Mouse (Mus musculus) heart, postnatal 25 days (tissue): ENCODE data around the gene Caps2. TPM values are rescaled to one million over a fixed set of nuclear protein-coding genes. Genes with fewer than 3 reads are reported as not detected.
"Not testable (repeated sequence)": the region's sequence is repeated elsewhere in the genome, so short reads cannot be mapped to it uniquely, and the experiment has no call there.

Experiments used
- DNase-seq: peaks from one replicate; pipeline ENCODE4 v3.0.0; 2022; ENCODE audit warnings: low spot score
- intact Hi-C: fragments of 180-260 bp; cut with DNase I; formaldehyde crosslinking; loops from one replicate; pipeline ENCODE4 v1.15.1; 2025
- total RNA-seq, 2 experiments: library from RNA; stranded (reverse); gene quantifications; 2 replicates each; pipeline ENCODE4 v1.2.3; 2021

Caps2 gene
- total RNA-seq, result not detected

DNA sequence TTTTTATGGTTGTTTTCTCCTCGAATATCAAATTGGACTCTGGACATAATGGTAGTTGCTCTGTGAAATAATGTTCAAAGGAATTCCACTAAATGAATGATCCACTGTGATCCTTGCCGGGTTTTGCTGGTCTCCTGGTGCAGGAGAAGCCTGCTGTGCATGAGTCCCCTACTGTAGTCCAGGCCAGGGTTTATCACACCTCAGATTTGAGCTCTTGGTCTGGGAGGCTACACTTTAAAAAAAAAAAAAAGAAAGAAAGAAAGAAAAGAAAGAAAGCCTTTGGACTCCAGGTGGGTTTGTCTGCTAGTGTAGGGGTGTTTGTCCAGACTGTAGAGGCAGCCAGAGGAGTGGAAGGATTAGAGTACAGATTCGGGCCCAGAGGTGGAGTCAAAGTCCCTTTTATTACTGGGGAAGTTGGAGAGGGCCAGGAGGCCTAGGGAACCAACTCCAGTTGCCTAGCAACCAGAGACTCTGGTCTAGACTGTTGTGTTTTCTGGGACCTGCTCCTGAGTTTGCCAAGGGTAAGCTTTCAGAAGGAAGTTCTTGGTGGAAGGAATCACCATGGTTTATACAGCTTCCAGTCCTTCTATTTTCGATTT is at the start of gene Caps2:
Gene Caps2, plus strand, starts transcription at position 454 of the 599 bp plus-strand sequence.
- intact Hi-C loops, result no loop called here
- DNase-seq, result no peak

DNA sequence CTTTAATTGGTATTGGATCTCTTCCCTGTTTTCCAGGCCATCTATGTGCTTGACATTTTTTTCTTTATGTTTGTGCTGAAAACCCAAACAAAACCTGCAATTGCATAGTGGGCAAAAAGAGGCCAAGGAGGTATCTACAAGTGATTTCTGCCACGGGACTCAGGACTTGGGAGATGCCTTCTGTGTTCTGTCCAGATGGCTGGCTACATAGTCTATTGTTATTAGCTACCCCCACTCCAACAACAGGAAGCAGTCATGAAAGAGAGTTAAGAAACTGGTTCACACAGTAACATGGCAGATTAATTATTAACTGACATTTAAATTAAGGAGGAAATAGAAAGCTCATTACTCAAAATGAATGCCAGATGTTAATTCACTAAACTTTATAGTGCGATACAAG is 38.3 kb upstream of the Caps2 start:
- DNase-seq, intact Hi-C loops: not testable (repeated sequence)

DNA sequence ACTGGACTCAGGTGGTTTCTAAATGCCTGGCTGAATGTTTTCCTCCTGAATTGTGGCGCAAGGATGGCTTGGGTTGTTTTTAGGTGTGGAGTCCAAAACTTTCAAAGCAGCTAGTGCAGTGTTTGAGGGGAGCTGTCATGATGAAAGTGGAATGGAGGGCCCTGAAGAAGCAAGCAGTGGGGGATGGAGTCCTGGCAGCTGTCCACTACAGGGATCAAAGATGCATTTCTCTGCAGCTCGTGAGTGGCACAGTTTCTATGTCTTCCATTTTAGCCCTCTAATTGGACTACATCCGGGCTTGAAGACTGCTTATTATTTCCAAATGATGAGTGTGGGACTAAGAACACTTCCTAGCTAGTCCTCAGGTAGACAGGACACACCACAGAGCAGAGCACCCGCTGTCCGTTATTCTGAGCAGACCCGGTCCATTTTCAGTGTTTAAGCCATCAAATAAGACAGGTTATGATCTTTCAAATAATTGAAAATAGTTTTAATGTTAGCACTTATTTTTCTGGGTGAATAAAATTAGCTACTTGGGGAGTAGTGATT is 35.7 kb upstream of the Caps2 start:
- DNase-seq, intact Hi-C loops: not testable (repeated sequence)

DNA sequence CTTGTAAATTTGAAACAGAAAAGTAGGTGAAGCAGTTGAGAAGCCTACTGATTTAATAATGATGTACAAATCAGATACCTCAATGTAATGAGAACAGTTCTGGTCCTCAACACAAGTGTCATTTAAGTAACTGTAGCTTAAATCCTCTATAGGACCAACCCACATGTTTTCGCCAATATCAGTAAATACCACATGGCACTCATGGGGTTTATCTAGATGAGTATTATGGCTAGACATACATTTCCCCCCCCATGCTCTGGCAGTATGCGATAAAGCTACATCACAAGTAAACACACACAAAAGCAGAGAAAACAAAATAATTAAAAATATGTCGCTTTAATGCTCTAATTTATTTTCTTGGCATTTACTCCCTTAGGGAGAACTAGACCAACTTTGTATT is 31.2 kb upstream of the Caps2 start:
- no peak for DNase-seq
- intact Hi-C loops, result no loop called here

DNA sequence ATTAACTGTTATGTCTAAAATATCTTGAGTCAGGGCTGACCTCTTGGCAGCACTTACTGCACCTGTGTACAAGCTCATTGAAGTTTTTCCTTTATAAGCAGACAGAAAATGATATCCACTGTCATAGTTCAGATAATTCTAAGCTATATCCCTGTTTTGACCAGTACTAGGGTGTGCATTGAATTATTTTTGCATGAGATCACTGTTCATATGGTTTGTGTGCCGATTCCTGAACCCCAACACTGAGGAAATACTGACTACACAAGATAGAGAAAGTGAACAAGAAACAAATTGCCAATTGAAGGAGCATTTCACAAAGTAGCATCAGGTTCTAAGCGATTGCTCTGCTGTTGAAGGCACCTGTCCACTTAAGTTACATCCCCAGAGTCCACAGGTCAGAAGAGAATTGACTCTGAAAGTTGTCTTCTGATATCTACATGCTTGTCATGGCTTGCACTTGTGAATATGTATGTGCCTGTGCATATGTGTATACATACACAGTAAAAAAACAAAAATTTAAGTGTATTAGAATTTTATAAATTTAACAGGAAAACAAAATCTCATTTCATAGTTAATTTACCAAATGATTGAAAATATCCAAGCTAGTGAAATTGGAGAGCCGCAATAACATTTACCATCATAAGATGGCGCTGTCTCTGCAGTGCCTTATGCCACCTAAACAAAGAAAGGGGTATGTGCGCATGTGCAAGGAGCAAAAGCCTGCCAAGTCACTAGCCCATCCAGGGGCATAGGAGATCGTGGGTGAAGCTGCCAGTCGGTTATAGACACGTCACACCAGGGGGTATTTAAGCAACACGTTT is 25.2 kb upstream of the Caps2 start:
- no peak for DNase-seq
- intact Hi-C loops, result loop anchor here (5.0 kb wide), 1 partner anchor 56 kb away; the partner anchor contains the start of gene Glipr1l2

DNA sequence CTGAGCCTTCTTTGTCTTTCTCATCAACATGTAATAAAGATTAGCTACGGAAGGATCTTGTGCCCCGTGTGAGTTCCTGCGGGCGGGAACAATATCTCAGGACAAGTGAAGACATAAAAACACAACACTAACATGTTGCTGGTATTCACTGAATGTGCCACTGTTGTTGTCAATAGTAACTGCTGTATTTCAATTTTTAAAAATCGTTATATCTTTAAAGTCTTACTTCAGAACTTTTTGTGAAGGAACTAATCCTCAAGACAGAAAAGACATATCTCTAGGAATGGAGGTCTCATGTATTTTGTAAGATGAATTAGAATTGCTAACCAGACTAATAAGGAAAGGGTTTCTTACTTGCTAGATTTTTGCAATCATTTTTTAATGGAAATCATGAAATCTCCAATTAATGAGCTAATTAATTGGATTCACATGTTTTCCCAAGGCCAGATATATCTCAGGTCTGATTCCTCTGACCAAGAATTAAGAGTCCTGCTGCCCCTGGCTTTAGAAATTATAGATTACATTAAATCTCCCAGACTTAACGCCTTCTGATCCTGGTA is 24.5 kb upstream of the Caps2 start:
- DNase-seq, result no peak
- intact Hi-C loops, result loop anchor here (5.0 kb wide), 1 partner anchor 57 kb away; the partner anchor contains the start of gene Glipr1l2

DNA sequence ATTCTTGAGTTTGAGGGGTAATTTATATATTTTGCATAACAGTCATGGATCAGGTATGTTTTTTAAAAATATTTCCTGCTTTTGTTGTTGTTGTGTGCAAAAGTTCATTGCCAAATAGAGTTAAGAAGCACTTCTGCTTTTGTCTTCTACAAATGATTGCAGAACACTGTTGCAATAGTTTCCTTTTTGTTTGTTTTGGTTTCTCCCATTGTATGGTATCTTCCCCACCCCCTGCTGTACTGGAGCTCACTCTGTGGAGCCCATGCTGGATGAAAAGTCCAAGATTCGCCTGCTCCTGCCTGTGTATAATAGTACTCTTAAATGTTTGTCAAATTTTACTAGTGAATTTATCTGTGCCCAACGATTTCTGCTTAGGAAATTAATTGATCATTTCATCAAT is 23.6 kb upstream of the Caps2 start:
- intact Hi-C loops, result loop anchor here (5.0 kb wide), 1 partner anchor 58 kb away; the partner anchor contains the start of gene Glipr1l2

DNA sequence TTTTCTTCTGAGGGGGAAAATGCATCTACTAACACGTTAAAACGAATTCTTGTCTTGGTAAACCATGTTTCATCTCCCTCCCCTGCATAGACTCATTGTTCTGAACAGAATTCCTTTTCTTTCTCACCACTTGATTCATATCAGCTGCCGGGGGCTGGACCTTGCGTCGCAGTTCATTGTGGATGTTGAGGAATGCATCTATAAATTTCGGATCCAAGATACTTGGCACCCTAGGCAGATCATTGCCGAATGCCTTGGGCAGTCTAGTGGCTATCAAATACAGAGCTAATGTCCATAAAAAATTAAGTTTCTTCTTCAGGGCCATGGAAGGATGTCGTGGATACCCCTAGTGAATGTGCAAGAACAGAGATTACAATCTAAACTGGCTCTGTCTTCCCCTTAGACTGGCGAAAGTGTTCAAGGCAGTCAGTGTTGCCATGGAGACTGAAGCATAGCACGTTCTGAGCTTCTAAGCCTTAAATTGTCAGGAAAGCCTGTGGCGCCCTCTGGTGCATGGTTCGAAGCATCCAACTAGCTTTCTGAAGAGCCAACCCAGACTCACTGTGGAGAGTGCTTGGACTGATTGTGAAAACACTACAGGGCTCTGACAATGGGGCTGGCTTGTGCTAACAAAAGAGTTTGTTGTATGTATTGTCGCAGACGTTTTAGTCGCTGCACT is 3.4 kb upstream of the Caps2 start, which contains the start of gene Glipr1l3:
Gene Glipr1l3, minus strand, starts transcription at position 446 of the 679 bp plus-strand sequence.
- intact Hi-C loops, DNase-seq: not testable (repeated sequence)

More for the DNA sequence above, 23.6 kb upstream of the Caps2 start:
- DNase-seq, result no peak

DNA sequence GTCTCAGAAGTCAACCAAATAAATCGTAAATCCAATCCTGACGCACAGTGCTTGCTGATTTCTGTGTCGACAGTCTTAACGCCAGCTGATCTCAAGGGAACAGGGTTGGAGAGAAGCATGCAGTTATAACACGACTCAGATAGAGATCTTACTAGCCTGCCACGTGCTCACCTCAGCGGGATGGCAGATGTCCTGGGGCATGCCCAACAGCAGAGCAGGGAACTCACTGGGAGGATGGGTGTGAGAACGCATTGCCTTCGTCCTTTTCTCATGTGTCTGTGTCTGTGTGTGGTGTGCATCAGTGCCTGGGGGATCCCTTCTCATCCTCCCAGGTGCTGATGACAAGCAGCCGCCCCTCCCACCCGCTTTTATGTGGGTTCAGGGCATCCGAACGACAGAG is 13.6 kb downstream of the Caps2 start:
- intact Hi-C loops, DNase-seq: not testable (repeated sequence)

DNA sequence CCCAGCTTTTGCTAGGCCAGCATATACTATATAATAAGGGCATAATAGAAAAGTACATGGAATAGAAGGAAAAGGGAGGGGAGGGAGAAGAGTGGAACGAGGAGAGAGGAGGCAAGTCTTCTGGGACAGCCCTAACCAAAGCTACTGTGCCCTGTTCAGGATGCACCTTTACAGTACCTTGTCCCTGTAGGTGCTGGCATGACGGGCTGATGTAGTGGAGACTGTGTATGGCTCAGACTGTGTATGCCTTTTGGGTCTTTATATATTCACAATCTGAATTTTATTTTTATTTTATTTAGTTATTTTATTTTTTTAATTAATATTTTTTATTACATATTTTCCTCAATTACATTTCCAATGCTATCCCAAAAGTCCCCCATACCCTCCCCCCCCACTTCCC is 30.5 kb downstream of the Caps2 start:
- intact Hi-C loops, DNase-seq: not testable (repeated sequence)

DNA sequence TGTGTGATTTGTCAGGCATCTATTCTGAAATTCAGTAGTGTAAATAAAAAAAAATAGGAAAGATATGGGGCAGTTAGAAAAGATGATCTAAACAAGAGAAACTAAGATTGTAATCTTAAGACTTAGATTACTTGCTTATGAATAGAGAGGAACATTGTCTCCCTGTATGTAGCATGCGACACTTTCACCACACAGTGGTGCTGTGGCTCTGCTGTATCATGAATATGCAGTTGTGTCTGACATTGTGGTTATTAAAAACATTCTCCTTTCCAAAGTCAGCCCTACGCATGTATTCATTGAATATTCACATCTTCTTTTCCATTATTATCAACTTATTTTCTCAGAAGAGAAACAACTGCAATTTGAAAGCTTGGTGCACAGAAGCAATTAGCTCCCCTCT is 40.0 kb downstream of the Caps2 start:
- intact Hi-C loops, result loop anchor here (5.0 kb wide), 1 partner anchor 181 kb away; no protein-coding TSS in a partner anchor
- DNase-seq, result no peak

DNA sequence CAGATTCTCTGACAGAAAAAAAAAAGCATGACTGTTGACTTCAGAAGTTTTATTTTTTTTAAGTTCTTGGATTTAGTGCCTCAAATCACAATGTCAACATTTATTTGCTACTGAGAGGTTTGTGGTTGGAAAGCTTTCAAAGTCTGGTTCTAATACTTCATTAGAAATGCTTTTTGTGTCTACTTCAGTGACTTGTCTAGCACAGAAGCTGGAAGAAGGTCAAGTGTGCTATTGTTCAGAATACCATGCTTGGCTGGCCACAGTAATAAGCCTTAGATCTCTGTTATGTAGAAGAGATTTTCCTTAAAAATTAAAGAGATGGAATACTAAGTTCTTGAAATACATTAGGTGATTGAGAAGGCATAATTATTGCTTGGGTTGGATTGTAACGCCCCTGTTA is 63.7 kb downstream of the Caps2 start:
- no peak for DNase-seq
- intact Hi-C loops, result no loop called here

DNA sequence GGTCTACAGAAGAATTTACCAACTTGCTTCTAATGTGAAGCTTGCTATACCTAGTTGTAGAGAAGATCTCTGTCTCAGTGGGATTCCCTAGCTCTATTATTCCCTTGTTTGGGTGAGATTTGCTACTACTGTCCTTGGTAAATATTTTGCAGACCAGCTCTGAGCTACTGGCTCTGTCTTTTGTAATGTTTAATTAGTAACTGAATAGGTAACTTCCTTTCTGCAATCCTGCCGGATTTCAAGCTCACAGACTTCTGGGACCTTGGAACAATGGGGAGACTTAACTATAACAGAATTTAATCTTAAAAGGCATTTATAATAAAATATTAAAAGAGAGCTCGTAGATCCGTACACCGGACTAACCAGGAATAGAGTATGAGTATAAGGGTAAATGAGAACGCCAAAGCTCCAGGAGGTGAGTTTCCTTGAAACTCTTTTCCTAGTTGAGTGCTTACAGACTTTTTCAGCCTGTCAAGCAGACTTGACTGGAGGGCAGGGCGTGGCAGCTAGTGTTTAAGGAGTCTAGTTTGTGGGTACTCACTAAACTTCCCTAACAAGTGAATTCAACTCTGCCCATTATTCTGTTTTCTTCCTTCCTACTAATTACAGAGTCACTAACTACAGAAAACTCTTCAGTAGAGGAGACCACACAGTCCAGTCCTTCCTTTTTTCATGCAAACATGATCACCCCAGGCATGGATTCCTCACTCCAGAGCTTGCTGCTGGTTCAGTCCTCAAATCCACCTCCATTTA is 65.8 kb downstream of the Caps2 start:
- intact Hi-C loops, DNase-seq: not testable (repeated sequence)

DNA sequence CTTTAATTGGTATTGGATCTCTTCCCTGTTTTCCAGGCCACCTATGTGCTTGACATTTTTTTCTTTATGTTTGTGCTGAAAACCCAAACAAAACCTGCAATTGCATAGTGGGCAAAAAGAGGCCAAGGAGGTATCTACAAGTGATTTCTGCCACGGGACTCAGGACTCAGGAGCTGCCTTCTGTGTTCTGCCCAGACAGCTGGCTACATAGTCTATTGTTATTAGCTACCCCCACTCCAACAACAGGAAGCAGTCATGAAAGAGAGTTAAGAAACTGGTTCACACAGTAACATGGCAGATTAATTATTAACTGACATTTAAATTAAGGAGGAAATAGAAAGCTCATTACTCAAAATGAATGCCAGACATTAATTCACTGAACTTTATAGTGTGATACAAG is 69.3 kb downstream of the Caps2 start:
- DNase-seq, intact Hi-C loops: not testable (repeated sequence)

DNA sequence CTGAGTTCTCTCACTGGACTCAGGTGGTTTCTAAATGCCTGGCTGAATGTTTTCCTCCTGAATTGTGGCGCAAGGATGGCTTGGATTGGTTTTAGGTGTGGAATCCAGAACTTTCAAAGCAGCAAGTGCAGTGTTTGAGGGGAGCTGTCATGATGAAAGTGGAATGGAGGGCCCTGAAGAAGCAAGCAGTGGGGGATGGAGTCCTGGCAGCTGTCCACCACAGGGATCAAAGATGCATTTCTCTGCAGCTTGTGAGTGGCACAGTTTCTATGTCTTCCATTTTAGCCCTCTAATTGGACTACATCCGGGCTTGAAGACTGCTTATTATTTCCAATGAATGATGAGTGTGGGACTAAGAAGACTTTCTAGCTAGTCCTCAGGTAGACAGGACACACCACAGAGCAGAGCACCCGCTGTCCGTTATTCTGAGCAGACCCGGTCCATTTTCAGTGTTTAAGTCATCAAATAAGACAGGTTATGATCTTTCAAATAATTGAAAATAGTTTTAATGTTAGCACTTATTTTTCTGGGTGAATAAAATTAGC is 72.0 kb downstream of the Caps2 start:
- intact Hi-C loops, result not testable (repeated sequence)

DNA sequence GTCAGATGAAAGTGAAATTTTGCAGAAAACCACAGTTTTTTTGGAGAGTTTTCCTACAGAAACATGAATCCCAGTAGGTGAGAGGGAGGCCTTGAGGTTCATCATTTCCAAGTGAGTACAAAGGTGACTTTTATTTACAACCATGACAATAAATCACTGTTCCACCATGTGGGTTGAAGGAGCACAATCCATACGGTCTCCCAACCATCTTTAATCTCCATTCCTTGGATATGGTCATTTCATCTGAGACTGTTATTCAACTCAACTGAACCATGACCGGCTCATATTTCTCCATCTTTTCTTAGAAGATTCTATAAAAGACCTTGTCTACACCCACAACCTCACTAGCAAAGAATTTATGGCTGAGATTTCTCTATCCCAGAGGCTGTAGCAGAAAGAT is 84.9 kb downstream of the Caps2 start:
- intact Hi-C loops, result no loop called here

More for the DNA sequence above, 72.0 kb downstream of the Caps2 start:
- DNase-seq, result not testable (repeated sequence)

DNA sequence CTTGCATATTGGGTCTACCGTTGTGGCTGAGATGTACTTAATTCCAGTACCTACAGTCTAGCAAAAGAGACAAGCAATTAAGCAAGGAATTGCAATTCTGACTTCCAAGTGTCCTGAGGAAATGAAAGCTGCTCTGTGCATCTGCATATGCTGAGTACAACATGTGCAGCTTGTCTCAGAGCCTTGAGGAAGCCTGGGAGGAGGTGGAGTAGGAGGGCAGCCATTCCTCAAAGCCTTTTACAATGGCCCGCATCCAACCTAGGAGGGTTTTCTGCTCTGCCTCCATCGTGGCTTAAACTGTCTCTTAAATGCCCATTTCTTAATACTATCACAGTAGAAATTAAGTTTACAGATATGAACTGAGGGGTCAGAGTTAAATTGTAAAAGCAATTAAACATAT is 100.0 kb downstream of the Caps2 start:
- intact Hi-C loops, result no loop called here
- DNase-seq, result no peak

More for the DNA sequence above, 84.9 kb downstream of the Caps2 start:
- DNase-seq, result no peak
